Mouse (Mus musculus) CD4-positive, CD25-positive, alpha-beta regulatory T cell, adult 4 months (primary cell): ENCODE measurements around the gene Mrps34. TPM values are rescaled to one million over a fixed set of nuclear protein-coding genes. Genes with fewer than 3 reads are reported as not detected.
"Not testable (repeated sequence)": the region's sequence is repeated elsewhere in the genome, so short reads cannot be mapped to it uniquely, and the experiment has no call there.

Experiments used
- ATAC-seq: one replicate; pipeline ENCODE4 v1.8.0; 2017
- polyA plus RNA-seq, 2 experiments: library from polyadenylated mRNA; unstranded; fragments of 100-300 nt; shearing (Covaris generic); gene quantifications; one replicate each; pipeline ENCODE4 v1.2.1; 2017

Mrps34 gene
- polyA plus RNA-seq, 2 experiments from 2014 or later, result 74.5 to 78.5 TPM

- no peak for ATAC-seq
Observed at GRCm38 (mm10) chr17:24900014-24900413, 5.1 kb downstream of the Mrps34 start.

DNA sequence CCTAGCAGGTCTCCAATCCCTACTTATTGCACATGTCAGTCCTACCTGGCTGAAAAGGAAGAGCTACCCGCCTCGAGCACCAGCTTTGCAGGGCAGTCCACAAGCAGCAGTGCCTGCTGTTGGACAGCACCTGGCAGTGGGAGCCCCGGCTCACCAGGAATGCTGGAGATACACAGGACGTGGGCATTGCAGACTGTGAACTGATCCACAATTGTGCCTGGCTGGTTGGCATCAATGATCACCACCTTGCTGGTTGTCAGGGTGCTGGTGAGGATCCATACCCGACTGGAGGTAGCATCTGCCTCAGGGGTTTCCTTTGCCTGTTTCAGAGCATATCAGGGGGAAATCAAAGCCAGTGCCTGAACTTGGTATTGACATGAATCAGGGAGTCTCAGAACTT, 7.2 kb downstream of the Mrps34 start:
- no peak for ATAC-seq

DNA sequence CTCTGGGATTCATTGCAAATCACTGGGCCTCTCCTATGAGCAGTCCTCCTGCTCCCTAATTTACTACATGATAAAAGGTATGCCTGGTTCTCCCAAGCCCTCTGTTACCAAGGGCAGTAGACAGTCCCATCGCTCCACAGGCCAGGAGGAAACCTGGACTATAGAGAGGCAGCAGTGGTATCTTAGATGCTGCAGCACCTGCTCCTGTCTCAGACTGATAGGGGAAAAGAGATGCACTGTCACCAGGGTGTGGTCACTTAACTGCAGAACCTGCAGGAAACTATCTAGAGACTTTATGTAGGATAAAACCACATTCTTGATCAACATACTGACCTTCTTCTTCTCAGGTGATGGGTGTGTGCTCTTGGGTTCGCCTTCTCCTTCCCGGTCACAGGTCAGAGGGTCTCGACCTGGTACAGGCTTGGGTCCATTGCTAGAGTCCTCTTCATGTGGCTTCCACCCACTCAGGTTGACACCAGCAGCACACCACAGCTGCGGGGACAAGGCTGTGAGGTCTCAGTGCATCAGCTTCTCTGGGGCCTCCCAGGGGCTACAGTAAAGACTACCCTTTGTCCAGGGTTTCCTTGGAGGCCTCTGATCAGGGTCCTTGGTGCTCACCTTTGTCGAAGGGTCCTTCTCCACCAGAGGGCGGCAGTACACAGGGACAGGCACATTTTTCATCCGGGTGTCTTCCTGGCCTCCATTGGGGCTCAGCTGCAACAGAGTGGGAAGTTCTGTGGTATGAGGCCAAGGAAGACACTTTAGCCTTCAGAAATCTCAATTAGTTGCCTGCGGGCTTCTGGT, 8.0 kb downstream of the Mrps34 start:
- no peak for ATAC-seq

- ATAC-seq, result no peak
Observed at GRCm38 (mm10) chr17:24903767-24904166, 8.9 kb downstream of the Mrps34 start.

DNA sequence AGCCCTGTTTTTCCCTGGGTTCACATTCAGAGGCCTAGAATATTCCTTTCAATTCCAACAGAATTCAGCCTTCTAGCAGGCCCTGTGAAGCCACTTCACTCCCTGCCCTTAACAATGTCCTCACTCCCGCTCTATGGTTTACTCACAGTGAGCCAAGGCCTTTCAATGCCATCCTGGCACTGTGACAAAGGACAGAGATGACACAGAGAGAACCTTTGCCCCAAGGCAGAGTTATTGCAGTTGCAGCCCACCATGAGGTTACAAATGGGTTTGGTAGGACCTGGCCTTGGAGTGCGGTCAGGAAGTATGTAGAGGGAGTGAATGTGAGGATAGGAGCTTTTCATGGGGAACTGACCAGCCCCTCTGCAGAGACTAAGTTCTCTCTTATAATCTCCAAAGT, 12.7 kb downstream of the Mrps34 start:
- no peak for ATAC-seq

DNA sequence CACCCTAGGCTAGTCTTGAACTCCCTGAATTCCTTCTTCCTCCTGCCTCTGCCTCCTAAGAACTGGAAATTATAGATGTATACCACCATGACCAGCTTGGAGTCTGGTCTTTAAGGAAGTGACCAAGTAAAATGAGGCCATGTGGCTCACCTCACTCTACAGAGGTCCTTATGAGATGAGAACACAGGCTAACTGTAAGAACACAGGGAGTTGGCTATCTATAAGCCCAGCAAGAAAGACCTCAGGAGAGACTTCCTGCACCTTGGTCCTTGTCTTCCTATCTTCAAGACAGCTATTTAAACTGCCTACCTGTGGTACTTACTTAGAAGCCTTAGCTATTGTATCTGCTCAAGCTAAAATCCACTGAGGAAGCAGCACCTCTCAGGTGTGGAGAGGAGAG, 19.1 kb downstream of the Mrps34 start:
- no peak for ATAC-seq

DNA sequence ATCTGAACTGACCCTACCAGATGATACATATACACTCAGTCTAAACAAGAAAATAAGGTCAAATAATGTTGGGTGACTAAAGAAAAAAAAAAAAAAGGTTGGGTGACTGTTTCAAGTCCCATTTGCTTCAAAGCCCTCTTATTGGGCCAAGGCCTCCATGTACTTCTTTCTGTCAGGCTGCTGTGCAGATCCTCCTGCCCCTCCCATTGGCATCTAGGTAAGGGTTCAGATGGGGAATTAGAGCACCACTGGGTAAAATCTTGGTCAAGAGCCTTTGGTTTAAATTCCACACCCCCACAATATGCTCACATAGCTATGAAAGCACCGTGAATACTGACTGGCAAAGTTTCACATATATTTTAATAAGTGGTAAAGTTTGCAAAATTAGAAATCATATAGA, 28.3 kb downstream of the Mrps34 start:
- no peak for ATAC-seq

GRCm38 (mm10) chr17:24929506-24929905, 34.6 kb downstream of the Mrps34 start:
- ATAC-seq, result no peak

GRCm38 (mm10) chr17:24932431-24932830, 37.5 kb downstream of the Mrps34 start:
- no peak for ATAC-seq

GRCm38 (mm10) chr17:24933163-24933562, 38.2 kb downstream of the Mrps34 start:
- ATAC-seq, result no peak

GRCm38 (mm10) chr17:24934926-24935325, 40.0 kb downstream of the Mrps34 start:
- ATAC-seq, result no peak

- no peak for ATAC-seq
Observed at GRCm38 (mm10) chr17:24935666-24936065, 40.8 kb downstream of the Mrps34 start.

DNA sequence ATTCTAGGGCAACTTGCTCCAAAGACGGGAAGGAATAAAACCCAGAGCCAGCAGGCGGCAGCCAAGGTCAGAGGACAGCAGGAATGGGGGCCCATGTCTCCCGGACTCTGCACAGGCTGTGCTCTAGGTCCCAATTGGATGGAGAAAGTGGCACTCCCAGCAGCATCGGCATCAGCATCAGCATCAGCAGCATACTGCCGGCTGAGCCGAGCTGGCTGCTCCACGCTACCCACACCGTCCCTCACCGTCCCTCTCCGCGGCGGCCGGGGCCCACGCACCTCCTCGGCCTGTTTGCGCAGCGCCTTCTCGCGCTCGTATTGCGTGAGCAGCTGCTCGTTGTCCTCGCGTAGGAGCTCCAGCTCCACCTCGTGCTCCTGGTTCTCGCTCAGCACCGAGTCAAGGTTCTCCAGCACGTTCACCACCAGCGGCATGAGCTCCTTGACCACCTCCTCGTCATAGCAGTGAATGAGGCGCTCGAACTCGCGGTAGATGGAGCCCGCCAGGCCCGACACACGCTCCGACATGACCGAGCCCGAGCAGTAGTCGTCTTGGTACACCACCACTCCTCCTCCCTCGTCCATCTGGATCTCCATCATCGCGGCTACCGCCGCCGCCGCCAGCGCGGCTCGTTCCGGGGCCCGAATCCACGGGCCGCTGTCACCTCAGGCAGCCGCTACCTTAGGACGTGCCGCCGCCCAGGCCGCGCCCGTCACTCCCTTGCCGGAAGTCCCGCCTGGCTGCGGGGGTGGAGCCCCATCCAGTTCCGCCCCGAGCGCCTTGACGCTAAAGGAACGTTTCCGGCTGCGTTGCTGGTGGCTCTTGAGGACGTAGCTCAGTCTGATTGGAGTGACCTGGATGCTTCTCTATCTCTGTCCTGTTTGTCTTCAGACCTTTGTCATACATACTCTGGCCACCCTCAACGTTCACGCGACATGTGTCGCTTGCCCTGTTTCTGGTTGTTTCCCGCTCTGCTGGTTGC, 41.6 kb downstream of the Mrps34 start, which contains the start of gene Mapk8ip3:
Gene Mapk8ip3, minus strand, starts transcription at position 719 of the 979 bp plus-strand sequence.
- ATAC-seq, result peak; percentile 99

DNA sequence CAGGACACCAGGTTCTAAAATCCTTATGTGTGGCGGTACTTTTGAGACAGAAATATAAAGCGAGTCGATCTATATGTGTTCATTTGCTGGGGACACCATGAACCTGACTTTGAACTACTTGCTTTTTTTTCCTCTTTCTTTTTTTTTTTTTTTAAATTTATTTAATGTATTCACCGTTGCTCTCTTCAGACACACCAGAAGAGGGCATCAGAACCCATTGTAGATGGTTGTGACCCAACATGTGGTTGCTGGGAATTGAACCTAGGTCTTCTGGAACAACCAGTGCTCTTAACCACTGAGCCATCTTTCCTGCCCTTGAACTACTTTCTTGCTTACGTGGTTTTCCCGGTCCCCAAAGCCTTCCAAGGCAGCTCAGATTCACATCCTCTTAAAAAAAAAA, 42.4 kb downstream of the Mrps34 start:
- ATAC-seq, result no peak

- peak; percentile 71 for ATAC-seq
Observed at GRCm38 (mm10) chr17:24942453-24942852, 47.5 kb downstream of the Mrps34 start.

GRCm38 (mm10) chr17:24943036-24943435, 48.1 kb downstream of the Mrps34 start:
- no peak for ATAC-seq

DNA sequence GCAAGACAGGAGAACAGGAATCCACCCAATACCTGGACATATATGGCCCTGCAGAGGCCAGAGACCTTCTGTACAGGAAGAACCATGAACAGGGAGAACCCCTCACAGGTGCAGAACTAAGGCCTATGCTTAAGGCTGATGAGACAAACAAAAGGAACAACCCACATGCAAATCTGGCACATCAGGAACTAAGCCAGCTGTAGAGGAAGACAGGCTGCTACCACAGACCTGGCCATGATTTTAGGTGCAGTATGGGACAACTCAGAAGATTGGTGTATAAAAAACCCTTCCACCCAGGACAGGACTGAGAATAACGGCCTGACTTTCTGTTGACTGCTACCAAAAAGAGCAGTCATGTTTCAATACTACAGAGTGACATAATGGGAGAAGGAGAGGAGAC, 48.7 kb downstream of the Mrps34 start:
- ATAC-seq, result not testable (repeated sequence)

Other genes starting within 250 kb of the Mrps34 start
- not detected for gene Slc9a3r2, start 244.8 kb upstream of the Mrps34 start, polyA plus RNA-seq
- gene Npw, start 236.7 kb upstream of the Mrps34 start, polyA plus RNA-seq, result not detected
- gene Zfp598, start 225.4 kb upstream of the Mrps34 start, polyA plus RNA-seq, result 1 to 10 TPM; 3.7 to 5.4 TPM
- 1 to 10 TPM; 1.1 TPM for gene Syngr3, start 205.2 kb upstream of the Mrps34 start, polyA plus RNA-seq
- 10 to 100 TPM; 13.5 to 21.7 TPM for gene Gfer, start 199.0 kb upstream of the Mrps34 start, polyA plus RNA-seq
- 1 to 10 TPM; 1.2 to 1.4 TPM for gene Noxo1, start 198.9 kb upstream of the Mrps34 start, polyA plus RNA-seq
- 10 to 100 TPM; 38.1 to 71.3 TPM for gene Tbl3, start 187.5 kb upstream of the Mrps34 start, polyA plus RNA-seq
- gene Rnf151, start 177.1 kb upstream of the Mrps34 start, polyA plus RNA-seq, result not detected
- 100 to 1,000 TPM; 608 to 780 TPM for gene Rps2, start 177.0 kb upstream of the Mrps34 start, polyA plus RNA-seq
- gene Ndufb10, start 170.6 kb upstream of the Mrps34 start, polyA plus RNA-seq, result 100 to 1,000 TPM; 227 to 245 TPM
- not detected for gene Rpl3l, start 167.3 kb upstream of the Mrps34 start, polyA plus RNA-seq
- gene Msrb1, start 158.5 kb upstream of the Mrps34 start, polyA plus RNA-seq, result 10 to 100 TPM; 29.3 to 30.1 TPM
- gene Hs3st6, start 142.1 kb upstream of the Mrps34 start, polyA plus RNA-seq, result not detected
- under 1 TPM in 1 of 2 experiments, not detected in 1; 0.24 TPM for gene Meiob, start 90.8 kb upstream of the Mrps34 start, polyA plus RNA-seq
- gene Hagh, start 55.0 kb upstream of the Mrps34 start, polyA plus RNA-seq, result 10 to 100 TPM; 27.0 to 31.8 TPM
- gene Fahd1, start 44.8 kb upstream of the Mrps34 start, polyA plus RNA-seq, result 1 to 10 TPM; 2.7 to 2.8 TPM
- not detected for gene Igfals, start 29.1 kb upstream of the Mrps34 start, polyA plus RNA-seq
- 100 to 1,000 TPM in 1 of 2 experiments, 10 to 100 TPM in 1; 76.6 to 104 TPM for gene Nubp2, start 8.8 kb upstream of the Mrps34 start, polyA plus RNA-seq
- gene Spsb3, start 8.5 kb upstream of the Mrps34 start, polyA plus RNA-seq, result 10 to 100 TPM; 53.0 to 59.5 TPM
- 10 to 100 TPM; 19.9 to 41.4 TPM for gene Eme2, start within 50 bp of the Mrps34 start, polyA plus RNA-seq
- 10 to 100 TPM; 40.7 to 52.5 TPM for gene Nme3, start 1.4 kb downstream of the Mrps34 start, polyA plus RNA-seq
- gene Mapk8ip3, start 41.9 kb downstream of the Mrps34 start, polyA plus RNA-seq, result 10 to 100 TPM; 31.7 to 41.9 TPM
- gene Jpt2, start 65.6 kb downstream of the Mrps34 start, polyA plus RNA-seq, result 10 to 100 TPM; 28.2 to 39.5 TPM
- 1 to 10 TPM; 6.1 to 7.4 TPM for gene Cramp1l, start 120.7 kb downstream of the Mrps34 start, polyA plus RNA-seq
- gene Ift140, start 121.0 kb downstream of the Mrps34 start, polyA plus RNA-seq, result 10 to 100 TPM; 12.3 to 25.1 TPM
- gene Tmem204, start 188.5 kb downstream of the Mrps34 start, polyA plus RNA-seq, result under 1 TPM; 0.56 to 0.79 TPM
- 10 to 100 TPM; 24.4 to 36.8 TPM for gene Telo2, start 220.9 kb downstream of the Mrps34 start, polyA plus RNA-seq
- not detected for gene Ptx4, start 225.6 kb downstream of the Mrps34 start, polyA plus RNA-seq
- gene Clcn7, start 238.3 kb downstream of the Mrps34 start, polyA plus RNA-seq, result 10 to 100 TPM; 18.2 to 33.2 TPM